Mouse (Mus musculus) left cerebral cortex, postnatal 36 days (tissue): ENCODE data around the gene Htra2. TPM values are rescaled to one million over a fixed set of nuclear protein-coding genes. Genes with fewer than 3 reads are reported as not detected.

Experiments
- DNase-seq, 2 experiments: peaks; one replicate each; pipeline ENCODE4 v3.0.0; 2021 to 2022; ENCODE audit warnings: low spot score in 2 of 2, mixed read lengths in 1 of 2
- intact Hi-C: fragments of 180-260 bp; cut with DNase I; formaldehyde crosslinking; loops from one replicate; pipeline ENCODE4 v1.15.1; 2025
- microRNA-seq: library from miRNA; unstranded; fragments of <30 nt; microRNA quantifications from one replicate; pipeline ENCODE4 v1.2.0, GENCODE M21; 2022
- total RNA-seq, 2 experiments: library from RNA; stranded (reverse); gene quantifications; 2 replicates each; pipeline ENCODE4 v1.2.3; 2021

Htra2 gene
- total RNA-seq, 2 experiments from 2014 or later, result 41.6 to 48.5 TPM

GRCm38 (mm10) chr6:83014482-83015466 is 40.3 kb downstream of the Htra2 start:
- DNase-seq, result no peak
- intact Hi-C loops, result no loop called here

- intact Hi-C loops, result no loop called here
- DNase-seq, result no peak
These were observed 41.6 kb downstream of the Htra2 start for GRCm38 (mm10) chr6:83013444-83013843.

- intact Hi-C loops, result no loop called here
- no peak for DNase-seq
These were observed 43.3 kb downstream of the Htra2 start for GRCm38 (mm10) chr6:83011756-83012155.

GRCm38 (mm10) chr6:83011255-83011654 is 43.8 kb downstream of the Htra2 start:
- DNase-seq, result no peak
- intact Hi-C loops, result no loop called here

GRCm38 (mm10) chr6:83010010-83010409 is 45.1 kb downstream of the Htra2 start:
- intact Hi-C loops, result no loop called here
- DNase-seq, result no peak

GRCm38 (mm10) chr6:83008659-83009058 is 46.4 kb downstream of the Htra2 start:
- intact Hi-C loops, result no loop called here
- no peak for DNase-seq

GRCm38 (mm10) chr6:83006114-83006513 is 49.0 kb downstream of the Htra2 start:
- DNase-seq, result no peak
- intact Hi-C loops, result no loop called here

GRCm38 (mm10) chr6:83005444-83006011 is 49.5 kb downstream of the Htra2 start:
- intact Hi-C loops, result no loop called here
- DNase-seq, result no peak

GRCm38 (mm10) chr6:83004872-83005271 is 50.2 kb downstream of the Htra2 start:
- intact Hi-C loops, result no loop called here
- no peak for DNase-seq

- no peak for DNase-seq
- intact Hi-C loops, result no loop called here
These were observed 50.8 kb downstream of the Htra2 start for GRCm38 (mm10) chr6:83004309-83004708.

- intact Hi-C loops, result no loop called here
- DNase-seq, result no peak
These were observed 51.2 kb downstream of the Htra2 start for GRCm38 (mm10) chr6:83003850-83004249.

GRCm38 (mm10) chr6:83003082-83003481 is 52.0 kb downstream of the Htra2 start:
- intact Hi-C loops, result no loop called here
- DNase-seq, result no peak

Small RNA genes lying within 50 kb of the gene (microRNA-seq; reads per million reads assigned to microRNA genes)
- not detected for gene Mir3470a
- not detected for gene Mir7040

Other genes starting within 250 kb of the Htra2 start
- gene Sema4f, start 115.5 kb downstream of the Htra2 start, total RNA-seq, result 10 to 100 TPM; 37.2 to 39.0 TPM
- under 1 TPM in 1 of 2 experiments, not detected in 1; 0.22 TPM for gene M1ap, start 108.4 kb downstream of the Htra2 start, total RNA-seq
- 1 to 10 TPM; 1.9 to 2.3 TPM for gene Dok1, start 21.8 kb downstream of the Htra2 start, total RNA-seq
- 1 to 10 TPM; 2.7 to 4.9 TPM for gene Loxl3, start 21.1 kb downstream of the Htra2 start, total RNA-seq
- gene Aup1, start 752 bp downstream of the Htra2 start, total RNA-seq, result 100 to 1,000 TPM; 112 to 131 TPM
- under 1 TPM; 0.37 to 0.97 TPM for gene Dqx1, start 2.6 kb upstream of the Htra2 start, total RNA-seq
- not detected for gene Tlx2, start 15.0 kb upstream of the Htra2 start, total RNA-seq
- gene Pcgf1, start 22.6 kb upstream of the Htra2 start, total RNA-seq, result 10 to 100 TPM; 21.6 to 35.9 TPM
- gene Lbx2, start 31.1 kb upstream of the Htra2 start, total RNA-seq, result not detected
- 1 to 10 TPM; 5.1 to 9.0 TPM for gene Ccdc142, start 46.3 kb upstream of the Htra2 start, total RNA-seq
- 1 to 10 TPM; 5.3 to 5.9 TPM for gene Gm42688, start 46.3 kb upstream of the Htra2 start, total RNA-seq
- gene Mrpl53, start 53.8 kb upstream of the Htra2 start, total RNA-seq, result 10 to 100 TPM; 54.4 to 58.7 TPM
- 10 to 100 TPM; 29.4 to 30.0 TPM for gene Mogs, start 60.2 kb upstream of the Htra2 start, total RNA-seq
- gene Wbp1, start 66.3 kb upstream of the Htra2 start, total RNA-seq, result 10 to 100 TPM; 33.5 to 46.6 TPM
- 10 to 100 TPM; 20.5 to 26.0 TPM for gene Ino80b, start 70.2 kb upstream of the Htra2 start, total RNA-seq
- gene Rtkn, start 80.2 kb upstream of the Htra2 start, total RNA-seq, result 100 to 1,000 TPM in 1 of 2 experiments, 10 to 100 TPM in 1; 88.7 to 105 TPM
- 10 to 100 TPM; 29.1 to 31.3 TPM for gene Wdr54, start 101.1 kb upstream of the Htra2 start, total RNA-seq
- gene 1700003E16Rik, start 101.1 kb upstream of the Htra2 start, total RNA-seq, result 10 to 100 TPM; 27.4 to 31.5 TPM
- gene Dctn1, start 110.6 kb upstream of the Htra2 start, total RNA-seq, result 100 to 1,000 TPM; 373 to 386 TPM
- gene Slc4a5, start 164.6 kb upstream of the Htra2 start, total RNA-seq, result under 1 TPM; 0.25 to 0.69 TPM